Mouse (Mus musculus) C2C12 (cell line): ENCODE results near the gene Grin2a.

Experiments used
- CEBPB ChIP-seq: IDR thresholded peaks from one replicate; pipeline ENCODE4 v1.6.1; 2011; ENCODE audit warnings: low read depth, mild to moderate bottlenecking, control low read depth, moderate library complexity
- CTCF ChIP-seq: IDR thresholded peaks from one replicate; pipeline ENCODE4 v1.5.1; 2011; ENCODE audit not compliant: control insufficient read depth, insufficient read depth, insufficient read length
- MAX ChIP-seq: IDR thresholded peaks from one replicate; pipeline ENCODE4 v1.6.1; 2011; ENCODE audit warnings: mild to moderate bottlenecking, control low read depth
- MYOD1 ChIP-seq: IDR thresholded peaks from one replicate; pipeline ENCODE4 v1.6.1; 2011; ENCODE audit warnings: low read depth; ENCODE audit not compliant: control insufficient read depth, insufficient read length
- MYOG ChIP-seq: IDR thresholded peaks from one replicate; pipeline ENCODE4 v1.6.1; 2011; ENCODE audit not compliant: control insufficient read depth, insufficient read length; ENCODE audit errors: extremely low read depth
- USF1 ChIP-seq: IDR thresholded peaks from one replicate; pipeline ENCODE4 v1.6.1; 2011; ENCODE audit warnings: low read depth, mild to moderate bottlenecking, control low read depth, moderate library complexity

DNA sequence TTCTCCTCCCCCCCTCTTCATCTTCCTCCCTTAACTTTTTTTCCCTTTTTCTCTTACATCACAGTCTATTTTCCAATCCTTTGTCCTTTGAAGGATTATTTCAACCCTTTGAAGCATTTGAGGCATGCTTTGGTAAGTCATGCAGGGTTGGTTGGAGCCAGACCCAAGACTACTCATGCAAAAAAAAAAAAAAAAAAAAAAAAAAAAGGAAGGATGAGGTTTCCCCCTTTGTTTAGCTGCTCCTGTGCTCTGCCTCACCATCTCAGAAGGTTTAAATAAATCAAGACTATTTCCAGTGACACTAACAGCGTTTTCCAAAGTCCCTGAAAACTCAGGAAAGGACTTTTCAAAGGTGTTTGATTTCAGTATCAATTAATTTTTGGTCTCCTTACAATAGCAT, 423.6 kb downstream of the Grin2a start:
- TF ChIP-seq MAX (no peak), MYOD1 (no peak), USF1 (no peak), CEBPB (no peak), CTCF (no peak), MYOG (no peak)
